Mouse (Mus musculus) brain, embryonic 14.5 days (tissue): ENCODE measurements around the gene Pde4d. TPM values are rescaled to one million over a fixed set of nuclear protein-coding genes. Genes with fewer than 3 reads are reported as not detected.

Source experiments
- DNase-seq: peaks from one replicate; pipeline ENCODE4 v3.0.0-alpha.2; 2011; ENCODE audit warnings: low read depth
- CTCF ChIP-seq: fragments of 200-500 bp; IDR thresholded peaks from 2 replicates; pipeline ENCODE4 v1.5.1; 2012; ENCODE audit warnings: inconsistent platforms, mild to moderate bottlenecking, moderate library complexity, borderline replicate concordance; ENCODE audit not compliant: insufficient read depth, insufficient read length; ENCODE audit errors: extremely low read depth
- POLR2A ChIP-seq: fragments of 200-500 bp; IDR thresholded peaks from 2 replicates; pipeline ENCODE4 v1.6.1; 2012; ENCODE audit warnings: mild to moderate bottlenecking, inconsistent platforms, borderline replicate concordance; ENCODE audit not compliant: poor library complexity, insufficient read depth, insufficient read length, severe bottlenecking; ENCODE audit errors: extremely low read depth
- polyA plus RNA-seq: library from polyadenylated mRNA; depleted of rRNA; stranded (reverse); fragments of >200 nt; gene quantifications from 2 replicates; pipeline ENCODE4 v1.2.3, GENCODE M21; 2012

Pde4d gene
- polyA plus RNA-seq, 1 experiment, result 34.9 TPM

DNA sequence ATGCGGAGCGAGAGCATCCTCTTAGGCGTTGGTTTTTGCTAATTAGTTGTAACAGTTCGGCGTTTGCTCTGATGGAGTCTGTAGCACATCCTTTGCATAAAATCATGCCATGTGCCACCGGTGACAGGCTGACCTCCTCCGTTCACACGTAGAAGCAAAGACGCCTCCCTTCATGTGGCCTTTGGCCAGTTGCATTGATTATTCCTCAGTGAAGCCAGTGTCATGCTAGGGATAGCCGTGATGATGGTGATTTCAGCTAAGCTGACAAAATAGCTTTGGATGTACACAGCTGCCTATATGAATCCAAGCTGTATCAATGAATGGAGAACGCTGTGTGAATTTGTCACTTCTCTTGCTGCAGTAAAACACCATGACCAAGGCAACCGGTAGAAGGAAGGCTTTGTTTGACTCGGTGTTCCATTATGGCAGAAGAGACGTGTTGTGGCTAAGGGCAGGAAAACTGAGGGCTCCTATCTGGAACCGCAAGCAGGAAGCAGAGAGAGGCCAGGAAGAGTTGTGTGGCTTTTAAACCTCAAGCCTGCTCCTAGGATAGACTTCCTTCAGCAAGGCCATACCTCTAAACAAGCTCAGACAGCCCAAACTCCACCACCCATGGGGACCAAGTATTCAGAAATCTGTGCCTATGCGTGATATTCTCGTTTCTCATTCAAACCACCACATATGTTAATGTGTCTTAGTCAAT, 1471.7 kb downstream of the Pde4d start:
- DNase-seq, result no peak
- TF ChIP-seq CTCF (no peak), POLR2A (no peak)

DNA sequence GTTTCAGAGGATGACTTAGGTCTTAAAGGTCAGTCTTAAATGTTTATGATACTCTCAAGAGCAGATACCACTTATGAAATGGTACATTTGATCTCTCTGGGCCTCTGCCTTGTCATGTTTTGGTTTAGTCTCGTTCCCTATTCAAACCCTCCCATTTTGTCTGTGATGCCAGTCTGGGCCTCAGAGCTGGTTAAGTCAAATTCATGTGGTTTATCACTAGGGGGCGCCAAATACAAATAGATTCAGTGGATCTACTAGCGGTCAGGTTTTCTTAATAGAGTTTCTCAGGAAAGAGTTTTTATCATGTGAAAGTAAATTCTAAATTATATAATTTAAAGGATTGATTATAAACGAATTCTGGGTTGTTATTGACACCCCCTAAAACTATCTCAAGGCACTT, 1472.5 kb downstream of the Pde4d start:
- TF ChIP-seq POLR2A (no peak), CTCF (peak; percentile 64; the same call in 1 of the 2 replicates)
- peak; percentile 94 for DNase-seq

DNA sequence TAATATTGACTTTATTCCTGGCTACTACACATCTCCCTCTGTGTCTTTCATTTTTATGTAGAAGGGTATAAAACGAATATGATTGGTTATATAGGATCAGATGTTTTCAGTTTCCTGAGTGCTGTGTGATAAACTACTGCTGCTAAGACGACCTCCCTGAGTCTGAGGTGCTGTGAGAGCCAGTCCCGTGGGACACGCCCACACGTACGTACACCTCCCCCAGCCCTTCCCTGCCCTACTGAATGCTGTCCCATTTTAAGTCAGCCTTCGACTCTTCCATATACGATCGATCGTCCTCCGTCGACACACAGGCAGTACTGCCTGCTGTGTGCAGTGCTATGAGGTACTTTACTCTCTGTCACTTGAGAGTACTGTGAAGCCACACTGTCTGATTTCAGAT, 1473.0 kb downstream of the Pde4d start:
- no peak for TF ChIP-seq POLR2A
- TF ChIP-seq CTCF, result no peak
- DNase-seq, result no peak

DNA sequence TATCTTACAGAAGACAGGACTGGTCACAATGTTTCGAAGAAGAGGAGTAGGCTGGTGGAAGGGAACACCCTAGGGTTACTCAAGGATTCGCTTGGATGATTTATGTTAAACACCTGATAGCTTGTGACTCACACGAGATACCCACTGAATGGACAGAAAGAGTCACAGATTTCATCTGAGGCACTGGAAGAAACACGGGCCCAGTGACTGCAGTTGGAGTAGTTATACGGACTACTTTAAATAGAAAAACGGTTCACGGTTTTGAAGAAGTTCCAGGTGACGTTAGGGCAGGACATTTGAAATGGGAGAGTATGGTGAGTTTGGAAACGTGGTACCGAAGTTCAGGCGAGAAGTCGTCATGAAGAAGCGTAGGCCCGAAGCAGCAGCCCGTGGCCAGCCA, 1475.0 kb downstream of the Pde4d start:
- TF ChIP-seq CTCF (no peak), POLR2A (no peak)
- DNase-seq, result no peak

DNA sequence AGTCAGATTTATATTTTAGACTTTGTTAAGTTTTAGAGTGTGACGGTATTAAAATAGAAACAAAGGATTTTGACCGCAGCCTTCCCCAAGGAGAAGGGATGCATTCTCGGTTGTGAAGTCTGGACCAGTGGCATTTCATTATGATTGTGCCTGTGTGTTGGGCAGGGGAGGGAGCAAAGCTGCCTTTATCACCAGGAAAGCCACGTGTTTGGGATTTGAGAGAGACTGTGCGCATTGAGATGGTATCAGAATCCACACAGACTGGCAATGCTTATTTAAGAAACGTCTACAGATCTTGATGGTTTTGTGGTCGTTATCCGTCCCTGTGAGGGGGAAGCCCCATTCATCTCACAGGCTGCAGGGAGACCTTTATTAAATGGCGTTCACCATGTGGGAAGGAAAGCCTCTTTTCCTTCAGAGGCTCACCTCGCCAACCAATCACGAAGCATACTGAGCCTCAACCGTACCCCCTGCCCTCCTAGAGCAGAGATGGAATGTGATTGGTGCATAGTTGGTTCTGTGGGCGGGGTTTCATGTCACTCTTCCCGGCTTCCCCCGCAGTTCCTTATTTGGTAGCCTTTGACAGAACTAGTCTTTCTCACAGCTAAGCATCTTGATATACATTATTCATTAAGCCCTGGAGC, 1476.7 kb downstream of the Pde4d start:
- TF ChIP-seq POLR2A, result no peak
- no peak for TF ChIP-seq CTCF
- peak; percentile 98 for DNase-seq

DNA sequence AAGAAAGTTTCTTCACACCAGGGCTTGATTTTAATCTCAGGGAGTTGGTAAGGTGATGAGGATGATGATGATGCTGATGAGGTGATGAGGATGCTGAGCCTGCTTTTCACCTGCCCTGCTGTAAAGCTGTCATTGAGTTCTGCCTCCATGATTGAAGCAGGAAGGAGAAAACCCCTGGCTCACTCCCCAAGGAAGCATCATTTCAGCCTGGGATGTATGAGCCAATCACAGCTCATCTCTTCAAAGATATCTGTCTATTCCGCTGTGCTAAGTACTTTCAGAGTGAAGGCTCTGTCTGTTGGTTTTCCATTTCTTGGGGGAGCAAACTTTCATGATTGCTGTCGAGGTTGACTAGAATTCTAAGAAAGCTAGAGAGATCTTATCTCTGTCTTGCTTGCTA, 1478.0 kb downstream of the Pde4d start:
- DNase-seq, result peak; percentile 71
- TF ChIP-seq POLR2A, result no peak
- no peak for TF ChIP-seq CTCF

DNA sequence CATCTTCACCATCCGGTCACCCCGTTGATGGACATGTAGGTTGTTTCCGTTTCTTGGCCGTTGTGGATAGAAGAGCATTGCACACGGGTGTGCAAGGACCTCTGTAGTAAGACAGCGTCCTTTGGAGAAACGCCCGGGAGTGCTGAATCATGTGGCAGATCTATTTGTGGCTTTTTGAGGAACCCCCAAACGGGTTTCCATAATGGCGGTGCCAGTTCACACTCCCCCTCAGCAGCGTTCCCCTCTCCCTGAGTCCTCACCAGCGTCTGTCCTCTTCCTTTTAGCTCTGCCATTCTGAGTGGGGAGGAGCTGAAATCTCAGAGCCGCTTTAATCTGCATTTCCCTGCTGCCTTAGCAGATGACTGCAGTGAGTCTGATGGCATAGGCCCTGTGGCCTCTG, 1482.9 kb downstream of the Pde4d start:
- no peak for TF ChIP-seq POLR2A
- TF ChIP-seq CTCF, result no peak
- no peak for DNase-seq

DNA sequence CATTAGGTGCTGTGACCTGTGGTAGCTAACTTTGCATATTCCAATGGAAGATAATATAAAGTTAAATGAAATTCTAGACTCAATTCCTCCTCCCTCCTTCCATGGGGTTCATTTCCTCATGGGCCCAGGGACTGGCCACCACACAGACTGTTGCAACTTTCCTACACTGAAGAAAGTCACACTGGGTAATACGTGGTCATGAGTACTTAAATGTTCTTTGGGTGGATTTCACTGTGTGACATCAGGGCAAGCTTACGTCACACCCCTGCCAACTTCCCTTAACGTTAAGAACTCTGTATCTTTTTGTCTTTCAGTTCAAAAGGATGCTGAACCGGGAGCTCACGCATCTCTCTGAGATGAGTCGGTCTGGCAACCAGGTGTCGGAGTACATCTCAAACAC, 1483.8 kb downstream of the Pde4d start:
- DNase-seq, result no peak
- TF ChIP-seq POLR2A (no peak), CTCF (no peak)

DNA sequence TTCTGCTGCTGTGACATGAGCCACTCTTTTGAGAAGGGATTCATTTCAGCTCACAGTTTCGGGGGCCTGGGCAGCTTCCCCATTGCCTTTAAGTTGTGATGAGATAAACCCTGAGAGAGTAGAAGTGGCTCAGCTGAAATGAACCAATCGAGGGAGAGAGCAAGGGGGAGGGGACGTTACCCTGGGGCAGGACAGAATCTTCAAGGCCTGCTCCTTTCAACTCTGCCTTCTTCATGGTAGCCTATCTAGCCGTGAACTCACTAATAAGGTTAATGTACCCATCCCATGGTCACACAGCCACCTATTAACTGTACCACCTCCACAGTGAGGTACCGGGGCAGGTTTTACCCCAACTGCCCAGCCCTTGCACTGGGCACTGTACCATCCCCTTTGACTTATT, 1487.1 kb downstream of the Pde4d start:
- DNase-seq, result no peak
- TF ChIP-seq POLR2A (no peak), CTCF (no peak)

DNA sequence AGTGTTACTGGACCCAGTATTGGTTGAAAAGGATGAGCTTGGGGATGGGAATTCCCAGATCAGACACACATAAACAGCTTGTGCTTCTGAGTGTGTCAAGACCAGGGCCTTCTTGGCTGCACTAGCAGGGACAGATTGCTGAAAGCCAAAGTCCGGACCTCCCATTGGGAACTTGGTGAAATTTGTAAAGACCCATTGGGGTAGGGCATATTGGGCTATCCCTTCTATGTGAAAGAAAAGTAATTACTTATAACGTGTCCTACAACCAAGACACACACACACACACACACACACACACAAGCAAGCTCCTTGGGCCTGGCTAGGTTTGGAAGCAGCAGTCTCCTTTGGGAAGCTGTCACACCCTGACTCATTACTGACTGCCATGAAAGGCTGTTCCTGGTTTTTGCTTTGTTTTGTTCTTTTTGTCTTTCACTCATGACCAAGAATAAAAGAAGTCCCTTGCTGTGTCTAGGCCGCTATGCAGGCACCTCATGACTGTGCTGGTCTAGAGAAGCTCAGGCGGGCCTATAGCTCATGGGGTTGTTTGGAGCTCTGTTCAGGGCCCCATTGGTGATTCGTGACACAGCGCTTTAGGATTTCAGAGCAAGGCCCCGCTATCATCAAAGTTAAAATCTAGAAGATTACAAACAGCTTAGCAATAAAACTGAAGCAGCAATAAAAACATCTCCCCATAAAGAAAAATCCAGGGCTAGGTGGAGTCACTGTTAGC, 1495.2 kb downstream of the Pde4d start:
- TF ChIP-seq POLR2A, result no peak
- no peak for TF ChIP-seq CTCF
- no peak for DNase-seq

DNA sequence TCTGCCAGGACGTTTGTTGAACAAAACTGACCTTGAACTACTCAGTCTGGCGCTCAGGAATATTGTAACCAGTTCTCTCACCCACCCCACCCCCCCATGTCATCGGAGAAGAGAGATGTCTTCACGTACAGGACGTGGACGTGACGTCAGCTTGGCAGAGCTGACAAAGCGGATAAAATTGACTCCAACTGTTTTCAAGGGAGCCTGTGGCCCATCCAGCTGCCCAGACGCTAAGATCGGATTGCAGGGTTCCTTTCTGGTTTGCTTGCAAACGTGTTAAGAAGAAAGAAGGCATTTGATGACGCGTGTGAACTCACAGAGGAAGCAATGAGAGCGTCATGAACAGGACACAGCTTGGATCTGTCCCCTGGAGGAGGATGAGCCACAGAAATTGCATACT, 1501.7 kb downstream of the Pde4d start:
- TF ChIP-seq CTCF, result no peak
- no peak for TF ChIP-seq POLR2A
- DNase-seq, result no peak

DNA sequence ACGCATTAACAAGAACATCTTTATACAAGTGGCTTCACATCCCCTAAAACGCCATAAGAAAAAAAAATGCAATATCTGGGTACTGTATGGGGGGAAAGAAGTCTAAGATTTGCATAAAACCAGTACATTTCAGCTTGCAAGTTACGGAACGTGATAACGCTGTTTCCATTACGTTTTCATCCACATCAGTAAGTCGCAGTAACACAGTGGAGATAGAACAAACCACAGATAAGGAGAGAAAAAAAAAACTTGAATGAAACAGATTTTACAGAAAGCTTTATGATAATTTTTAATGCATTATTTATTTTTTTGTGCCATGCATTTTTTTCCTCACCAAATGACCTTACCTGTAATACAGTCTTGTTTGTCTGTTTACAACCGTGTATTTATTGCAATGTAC, 1504.4 kb downstream of the Pde4d start:
- no peak for DNase-seq
- TF ChIP-seq CTCF (no peak), POLR2A (no peak)

DNA sequence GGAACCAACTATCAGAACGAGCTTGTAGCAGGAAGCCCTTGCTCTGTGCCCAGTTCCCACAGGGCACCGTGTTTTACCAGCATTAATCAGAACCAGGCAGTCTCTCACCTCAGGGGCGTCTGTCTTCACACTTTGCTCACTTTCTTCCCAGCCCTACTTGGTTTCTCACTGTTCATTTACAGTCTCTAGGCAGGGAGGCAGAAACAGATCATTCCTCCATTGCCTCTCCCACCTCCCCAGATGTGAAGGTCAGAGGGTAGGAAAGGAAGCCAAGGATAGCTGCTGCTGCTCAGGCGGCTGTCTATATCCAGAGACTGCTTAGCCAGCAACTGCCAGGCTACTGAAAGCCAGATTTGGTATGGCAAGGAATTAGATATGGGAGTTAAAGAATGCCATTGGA, 1508.2 kb downstream of the Pde4d start:
- TF ChIP-seq CTCF, result no peak
- no peak for TF ChIP-seq POLR2A
- no peak for DNase-seq
